Mouse (Mus musculus): ENCODE data around the gene Hsdl2. TPM values are rescaled to one million over a fixed set of nuclear protein-coding genes. Genes with fewer than 3 reads are reported as not detected.
"Not testable (repeated sequence)": the region's sequence is repeated elsewhere in the genome, so short reads cannot be mapped to it uniquely, and the experiment has no call there.

The Hsdl2 gene
- polyA plus RNA-seq, 1 experiment from 2014 or later = 32.2 TPM

- H3K27ac ChIP-seq (replicated peaks; ENCODE audit: low read depth, low read length) = no peak overlapping the region
- 75% methylated on average over 3 of the region's 3 CpGs for WGBS
- no peaks in the 10 kb centered on the region for H3K27me3 ChIP-seq (ENCODE audit: control insufficient read depth, insufficient read depth, low read length)
- H3K36me3 ChIP-seq (replicated peaks; ENCODE audit: control insufficient read depth, insufficient read depth, low read depth, low read length) = no peaks in the 10 kb centered on the region
- H3K9ac ChIP-seq (replicated peaks; ENCODE audit: low read length) = no peak overlapping the region
- no peak for ATAC-seq (replicated peaks; ENCODE audit: insufficient number of reproducible peaks, low FRiP score, low TSS enrichment, low read depth)
- no peak for DNase-seq (ENCODE audit: low spot score)
- H3K4me1 ChIP-seq (ENCODE audit: control insufficient read depth, insufficient read depth, low read length) = no peaks in the 10 kb centered on the region
- no peaks in the 10 kb centered on the region for H3K9me3 ChIP-seq (replicated peaks; ENCODE audit: control insufficient read depth, low read length)
- no peak overlapping the region for H3K4me2 ChIP-seq (ENCODE audit: low read depth, low read length)
- H3K4me3 ChIP-seq (ENCODE audit: low read depth, low read length) = no peak overlapping the region
These were observed 27.8 kb upstream of the Hsdl2 start for GRCm38 (mm10) chr4:59553576-59553975.

- no peaks in the 10 kb centered on the region for H3K4me1 ChIP-seq (ENCODE audit: control insufficient read depth, insufficient read depth, low read length)
- no peak for ATAC-seq (replicated peaks; ENCODE audit: insufficient number of reproducible peaks, low FRiP score, low TSS enrichment, low read depth)
- no peak for DNase-seq (ENCODE audit: low spot score)
These were observed 26.2 kb upstream of the Hsdl2 start for GRCm38 (mm10) chr4:59555177-59555576.

GRCm38 (mm10) chr4:59557343-59557742 is 24.0 kb upstream of the Hsdl2 start:
- ATAC-seq (replicated peaks; ENCODE audit: insufficient number of reproducible peaks, low FRiP score, low TSS enrichment, low read depth); H3K4me2 ChIP-seq (ENCODE audit: low read depth, low read length); DNase-seq (ENCODE audit: low spot score); H3K27ac ChIP-seq (replicated peaks; ENCODE audit: low read depth, low read length); H3K4me1 ChIP-seq (ENCODE audit: control insufficient read depth, insufficient read depth, low read length); H3K27me3 ChIP-seq (ENCODE audit: control insufficient read depth, insufficient read depth, low read length); H3K9me3 ChIP-seq (replicated peaks; ENCODE audit: control insufficient read depth, low read length); H3K36me3 ChIP-seq (replicated peaks; ENCODE audit: control insufficient read depth, insufficient read depth, low read depth, low read length); H3K4me3 ChIP-seq (ENCODE audit: low read depth, low read length); H3K9ac ChIP-seq (replicated peaks; ENCODE audit: low read length): not testable (repeated sequence)
- WGBS = 95% methylated on average over 4 of the region's 4 CpGs

More at GRCm38 (mm10) chr4:59555177-59555576, 26.2 kb upstream of the Hsdl2 start:
- no peaks in the 10 kb centered on the region for H3K27me3 ChIP-seq (ENCODE audit: control insufficient read depth, insufficient read depth, low read length)
- H3K36me3 ChIP-seq (replicated peaks; ENCODE audit: control insufficient read depth, insufficient read depth, low read depth, low read length) = no peaks in the 10 kb centered on the region
- no peak overlapping the region for H3K4me3 ChIP-seq (ENCODE audit: low read depth, low read length)
- no peaks in the 10 kb centered on the region for H3K9me3 ChIP-seq (replicated peaks; ENCODE audit: control insufficient read depth, low read length)
- H3K9ac ChIP-seq (replicated peaks; ENCODE audit: low read length) = no peak overlapping the region
- H3K4me2 ChIP-seq (ENCODE audit: low read depth, low read length) = no peak overlapping the region
- no peak overlapping the region for H3K27ac ChIP-seq (replicated peaks; ENCODE audit: low read depth, low read length)

- no peaks in the 10 kb centered on the region for H3K4me1 ChIP-seq (ENCODE audit: control insufficient read depth, insufficient read depth, low read length)
- H3K36me3 ChIP-seq (replicated peaks; ENCODE audit: control insufficient read depth, insufficient read depth, low read depth, low read length) = no peaks in the 10 kb centered on the region
- H3K27me3 ChIP-seq (ENCODE audit: control insufficient read depth, insufficient read depth, low read length) = no peaks in the 10 kb centered on the region
- WGBS = 70% methylated on average over 6 of the region's 6 CpGs
- DNase-seq (ENCODE audit: low spot score) (no peak), ATAC-seq (replicated peaks; ENCODE audit: insufficient number of reproducible peaks, low FRiP score, low TSS enrichment, low read depth) (no peak)
- H3K9ac ChIP-seq (replicated peaks; ENCODE audit: low read length) = no peak overlapping the region
- H3K4me2 ChIP-seq (ENCODE audit: low read depth, low read length) = no peak overlapping the region
- H3K9me3 ChIP-seq (replicated peaks; ENCODE audit: control insufficient read depth, low read length) = no peaks in the 10 kb centered on the region
- no peak overlapping the region for H3K27ac ChIP-seq (replicated peaks; ENCODE audit: low read depth, low read length)
- no peak overlapping the region for H3K4me3 ChIP-seq (ENCODE audit: low read depth, low read length)
These were observed 23.2 kb upstream of the Hsdl2 start for GRCm38 (mm10) chr4:59558096-59558720.

GRCm38 (mm10) chr4:59560141-59560540 is 21.2 kb upstream of the Hsdl2 start:
- Histone ChIP-seq H3K4me3 (ENCODE audit: low read depth, low read length) (no peak overlapping the region), H3K27me3 (ENCODE audit: control insufficient read depth, insufficient read depth, low read length) (no peaks in the 10 kb centered on the region), H3K4me1 (ENCODE audit: control insufficient read depth, insufficient read depth, low read length) (no peaks in the 10 kb centered on the region), H3K27ac (replicated peaks; ENCODE audit: low read depth, low read length) (no peak overlapping the region), H3K4me2 (ENCODE audit: low read depth, low read length) (no peak overlapping the region), H3K36me3 (replicated peaks; ENCODE audit: control insufficient read depth, insufficient read depth, low read depth, low read length) (no peaks in the 10 kb centered on the region), H3K9ac (replicated peaks; ENCODE audit: low read length) (no peak overlapping the region), H3K9me3 (replicated peaks; ENCODE audit: control insufficient read depth, low read length) (no peaks in the 10 kb centered on the region)
- DNase-seq (ENCODE audit: low spot score) = no peak
- WGBS = 89% methylated on average over 6 of the region's 6 CpGs
- ATAC-seq (replicated peaks; ENCODE audit: insufficient number of reproducible peaks, low FRiP score, low TSS enrichment, low read depth) = no peak

GRCm38 (mm10) chr4:59564128-59564527 is 17.2 kb upstream of the Hsdl2 start:
- H3K36me3 ChIP-seq (replicated peaks; ENCODE audit: control insufficient read depth, insufficient read depth, low read depth, low read length) = no peaks in the 10 kb centered on the region
- 81% methylated on average over 3 of the region's 3 CpGs for WGBS
- H3K4me2 ChIP-seq (ENCODE audit: low read depth, low read length) = no peak overlapping the region
- no peaks in the 10 kb centered on the region for H3K4me1 ChIP-seq (ENCODE audit: control insufficient read depth, insufficient read depth, low read length)
- no peaks in the 10 kb centered on the region; the same call in 1 of the 2 replicates for H3K9me3 ChIP-seq (replicated peaks; ENCODE audit: control insufficient read depth, low read length)
- no peaks in the 10 kb centered on the region for H3K27me3 ChIP-seq (ENCODE audit: control insufficient read depth, insufficient read depth, low read length)
- H3K9ac ChIP-seq (replicated peaks; ENCODE audit: low read length) = no peak overlapping the region
- DNase-seq (ENCODE audit: low spot score) (no peak), ATAC-seq (replicated peaks; ENCODE audit: insufficient number of reproducible peaks, low FRiP score, low TSS enrichment, low read depth) (no peak)
- no peak overlapping the region for H3K4me3 ChIP-seq (ENCODE audit: low read depth, low read length)
- H3K27ac ChIP-seq (replicated peaks; ENCODE audit: low read depth, low read length) = no peak overlapping the region

- Histone ChIP-seq H3K4me1 (ENCODE audit: control insufficient read depth, insufficient read depth, low read length) (no peaks in the 10 kb centered on the region), H3K27ac (replicated peaks; ENCODE audit: low read depth, low read length) (no peak overlapping the region), H3K27me3 (ENCODE audit: control insufficient read depth, insufficient read depth, low read length) (no peaks in the 10 kb centered on the region), H3K4me3 (ENCODE audit: low read depth, low read length) (no peak overlapping the region), H3K9ac (replicated peaks; ENCODE audit: low read length) (no peak overlapping the region), H3K36me3 (replicated peaks; ENCODE audit: control insufficient read depth, insufficient read depth, low read depth, low read length) (no peaks in the 10 kb centered on the region), H3K9me3 (replicated peaks; ENCODE audit: control insufficient read depth, low read length) (no peaks in the 10 kb centered on the region; the same call in 1 of the 2 replicates), H3K4me2 (ENCODE audit: low read depth, low read length) (no peak overlapping the region)
- DNase-seq (ENCODE audit: low spot score) (no peak), ATAC-seq (replicated peaks; ENCODE audit: insufficient number of reproducible peaks, low FRiP score, low TSS enrichment, low read depth) (no peak)
- WGBS = 75% methylated on average over 8 of the region's 8 CpGs
These were observed 15.7 kb upstream of the Hsdl2 start for GRCm38 (mm10) chr4:59565571-59566188.

- Histone ChIP-seq H3K27me3 (ENCODE audit: control insufficient read depth, insufficient read depth, low read length) (no peaks in the 10 kb centered on the region), H3K36me3 (replicated peaks; ENCODE audit: control insufficient read depth, insufficient read depth, low read depth, low read length) (no peaks in the 10 kb centered on the region), H3K27ac (replicated peaks; ENCODE audit: low read depth, low read length) (no peak overlapping the region), H3K4me2 (ENCODE audit: low read depth, low read length) (no peak overlapping the region), H3K4me3 (ENCODE audit: low read depth, low read length) (no peak overlapping the region), H3K9ac (replicated peaks; ENCODE audit: low read length) (no peak overlapping the region), H3K9me3 (replicated peaks; ENCODE audit: control insufficient read depth, low read length) (no peaks in the 10 kb centered on the region; the same call in 1 of the 2 replicates), H3K4me1 (ENCODE audit: control insufficient read depth, insufficient read depth, low read length) (no peaks in the 10 kb centered on the region)
- WGBS = 82% methylated on average over 6 of the region's 6 CpGs
- no peak for DNase-seq (ENCODE audit: low spot score)
- ATAC-seq (replicated peaks; ENCODE audit: insufficient number of reproducible peaks, low FRiP score, low TSS enrichment, low read depth) = no peak
These were observed 13.6 kb upstream of the Hsdl2 start for GRCm38 (mm10) chr4:59567576-59568260.

Data from embryonic facial prominence, embryonic 11.5 days (tissue).